Mouse (Mus musculus) liver, postnatal 0 days (tissue): Measurements from ENCODE around the gene Micu2.

ENCODE experiments used
- CTCF ChIP-seq: sonication (generic); IDR thresholded peaks from 2 replicates; pipeline ENCODE4 v1.5.1; 2016; ENCODE audit warnings: antibody characterized with exemption, low read depth
- EP300 ChIP-seq: IDR thresholded peaks from 2 replicates; pipeline ENCODE4 v1.6.1; 2016; ENCODE audit warnings: antibody characterized with exemption, low read depth, mild to moderate bottlenecking

GRCm38 (mm10) chr14:57919148-57919875 lies 79.8 kb downstream of the Micu2 start:
- TF ChIP-seq CTCF (no peak), EP300 (no peak)
